Mouse (Mus musculus): ENCODE data around the gene Clec3b. TPM values are rescaled to one million over a fixed set of nuclear protein-coding genes. Genes with fewer than 3 reads are reported as not detected.

Gene Clec3b
- total RNA-seq, 1 experiment from 2014 or later, result not detected

GRCm38 (mm10) chr9:123185546-123185945 lies 34.8 kb downstream of the Clec3b start:
- peak in 1 of 2 experiments; percentile 29; a peak in 1 of 4 replicates for ATAC-seq (replicated peaks in 1 of 2; ENCODE audit: insufficient read depth in 1 of 2, low FRiP score in 2 of 2, low TSS enrichment in 1 of 2, low read depth in 1 of 2, poor library complexity in 2 of 2, severe bottlenecking in 2 of 2)

- peak in 1 of 2 experiments; percentile 43; a peak in 1 of 4 replicates for ATAC-seq (replicated peaks in 1 of 2; ENCODE audit: insufficient read depth in 1 of 2, low FRiP score in 2 of 2, low TSS enrichment in 1 of 2, low read depth in 1 of 2, poor library complexity in 2 of 2, severe bottlenecking in 2 of 2)
These were observed 35.4 kb downstream of the Clec3b start for GRCm38 (mm10) chr9:123186151-123186550.

- ATAC-seq (replicated peaks in 1 of 2; ENCODE audit: insufficient read depth in 1 of 2, low FRiP score in 2 of 2, low TSS enrichment in 1 of 2, low read depth in 1 of 2, poor library complexity in 2 of 2, severe bottlenecking in 2 of 2), result no peak
These were observed 36.8 kb downstream of the Clec3b start for GRCm38 (mm10) chr9:123187589-123187988.

- ATAC-seq (replicated peaks in 1 of 2; ENCODE audit: insufficient read depth in 1 of 2, low FRiP score in 2 of 2, low TSS enrichment in 1 of 2, low read depth in 1 of 2, poor library complexity in 2 of 2, severe bottlenecking in 2 of 2), result no peak
These were observed 37.5 kb downstream of the Clec3b start for GRCm38 (mm10) chr9:123188271-123188670.

GRCm38 (mm10) chr9:123200116-123200515 lies 49.4 kb downstream of the Clec3b start:
- no peak for ATAC-seq (replicated peaks in 1 of 2; ENCODE audit: insufficient read depth in 1 of 2, low FRiP score in 2 of 2, low TSS enrichment in 1 of 2, low read depth in 1 of 2, poor library complexity in 2 of 2, severe bottlenecking in 2 of 2)

- no peak for ATAC-seq (replicated peaks in 1 of 2; ENCODE audit: insufficient read depth in 1 of 2, low FRiP score in 2 of 2, low TSS enrichment in 1 of 2, low read depth in 1 of 2, poor library complexity in 2 of 2, severe bottlenecking in 2 of 2)
These were observed 55.8 kb downstream of the Clec3b start for GRCm38 (mm10) chr9:123206526-123206925.

- no peak for ATAC-seq (replicated peaks in 1 of 2; ENCODE audit: insufficient read depth in 1 of 2, low FRiP score in 2 of 2, low TSS enrichment in 1 of 2, low read depth in 1 of 2, poor library complexity in 2 of 2, severe bottlenecking in 2 of 2)
These were observed 56.2 kb downstream of the Clec3b start for GRCm38 (mm10) chr9:123206948-123207347.

Other genes starting within 250 kb of the Clec3b start
- 1.9 TPM in 1 of 2 replicates, not detected in the other for gene Zfp105, start 227.9 kb upstream of the Clec3b start, total RNA-seq (2017)
- gene 1110059G10Rik, start 199.9 kb upstream of the Clec3b start, total RNA-seq (2017), result 33.7 and 35.9 TPM in 2 replicates
- 192 and 228 TPM in 2 replicates for gene Kif15, start 199.9 kb upstream of the Clec3b start, total RNA-seq (2017)
- gene Tmem42, start 129.6 kb upstream of the Clec3b start, total RNA-seq (2017), result 16.7 and 23.2 TPM in 2 replicates
- gene Tgm4, start 116.2 kb upstream of the Clec3b start, total RNA-seq (2017), result 0.38 TPM in 1 of 2 replicates, not detected in the other
- 38.2 and 39.2 TPM in 2 replicates for gene Zdhhc3, start 37.7 kb upstream of the Clec3b start, total RNA-seq (2017)
- gene Exosc7, start 37.7 kb upstream of the Clec3b start, total RNA-seq (2017), result 77.9 and 110 TPM in 2 replicates
- 4.7 and 8.9 TPM in 2 replicates for gene Cdcp1, start 65.1 kb downstream of the Clec3b start, total RNA-seq (2017)
- gene Tmem158, start 109.8 kb downstream of the Clec3b start, total RNA-seq (2017), result 2.7 and 3.3 TPM in 2 replicates
- gene Lars2, start 216.0 kb downstream of the Clec3b start, total RNA-seq (2017), result 18.6 and 96.4 TPM in 2 replicates